Mouse (Mus musculus) Muller cell, postnatal 12 days (primary cell): ENCODE data around the gene Abhd15.

Experiments used
- DNase-seq: peaks from one replicate; pipeline ENCODE4 v3.0.0-alpha.2; 2015; ENCODE audit errors: inconsistent ontology term

The Abhd15 gene

DNA sequence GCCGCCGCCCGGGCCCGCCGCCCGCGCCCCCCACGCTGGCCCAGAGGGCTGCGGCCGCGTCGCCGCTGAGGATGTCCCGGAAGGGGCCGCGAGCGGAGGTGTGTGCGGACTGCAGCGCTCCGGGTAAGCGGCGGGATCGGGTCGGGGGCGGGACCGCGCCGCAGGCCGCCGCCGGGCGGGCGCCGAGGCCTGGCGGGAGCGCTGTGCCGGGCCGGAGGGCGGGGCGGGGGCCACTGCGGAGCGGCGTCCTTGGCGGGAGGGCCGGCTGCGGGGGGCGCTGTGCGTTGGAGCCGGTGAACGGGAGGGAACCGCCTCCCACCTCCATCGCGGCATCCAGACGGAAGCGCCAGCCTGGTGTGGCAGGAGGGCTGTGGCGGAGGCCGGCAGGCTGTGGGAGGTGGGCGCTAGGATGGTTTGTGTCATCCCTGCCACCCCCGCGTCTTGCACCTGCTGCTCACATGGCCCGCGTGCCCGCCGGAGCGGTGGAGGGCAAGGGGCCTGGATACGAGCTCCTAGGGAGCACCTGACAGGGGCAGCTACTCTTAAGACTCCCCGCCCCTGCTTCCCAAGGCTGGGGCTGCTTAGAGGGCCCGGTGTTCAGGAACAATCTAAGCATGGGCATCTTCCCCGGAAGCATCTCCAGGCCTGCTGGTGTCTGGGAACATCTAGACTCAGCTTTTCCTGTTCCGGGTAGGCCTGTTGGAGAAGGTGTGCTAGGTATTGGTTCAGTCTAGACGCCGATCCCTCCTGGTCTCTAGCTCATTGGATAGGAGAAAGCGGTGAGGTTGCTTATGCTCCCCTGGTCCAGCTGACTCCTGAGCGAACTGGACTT lies 21.2 kb upstream of the Abhd15 start, which contains the start of gene Git1:
TSS of gene Git1 (plus strand) at position 51 of the 832 bp plus-strand sequence.
- DNase-seq = peak; percentile 51

GRCm38 (mm10) chr11:77494344-77494676 lies 20.6 kb upstream of the Abhd15 start:
- no peak for DNase-seq

DNA sequence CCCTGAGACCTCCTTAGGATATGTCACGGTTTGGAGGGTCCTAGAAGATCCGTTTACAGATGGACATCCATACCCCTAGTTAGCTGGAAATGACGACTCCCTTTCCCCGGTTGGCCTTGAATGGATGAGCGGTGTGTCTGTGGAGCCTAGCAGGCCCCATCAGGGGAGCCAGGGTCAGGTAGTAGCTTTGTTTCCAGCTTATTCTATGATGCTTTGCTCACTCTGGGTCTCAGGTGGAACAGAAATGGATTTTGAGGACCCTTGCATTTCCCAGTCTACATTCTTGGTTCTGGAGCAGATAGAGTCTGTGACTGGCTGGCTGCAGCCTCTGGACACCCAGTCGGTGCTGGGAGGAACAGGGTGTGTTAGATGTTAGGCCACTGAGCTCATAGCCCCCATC lies 20.1 kb upstream of the Abhd15 start:
- DNase-seq = no peak

DNA sequence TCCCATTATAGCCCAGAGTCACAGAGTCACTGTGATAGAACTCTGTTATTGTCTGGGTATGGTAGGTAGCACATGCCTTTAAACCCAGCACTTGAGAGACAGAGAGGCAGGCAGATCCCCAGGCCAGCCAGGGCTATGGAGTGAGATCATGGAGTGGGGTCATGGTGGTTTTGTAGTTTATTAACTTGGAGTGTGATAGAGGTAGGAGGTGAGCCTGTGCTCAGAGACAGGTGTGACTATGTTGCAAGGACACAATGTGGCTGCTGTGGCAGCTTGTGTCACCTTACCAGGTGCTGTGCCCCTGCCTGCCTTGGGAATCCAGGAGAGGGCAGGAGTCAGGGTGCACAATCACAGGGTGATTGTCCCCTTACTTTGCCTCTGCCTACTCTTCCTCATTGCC lies 19.4 kb upstream of the Abhd15 start:
- DNase-seq = no peak

GRCm38 (mm10) chr11:77497341-77497756 lies 17.6 kb upstream of the Abhd15 start:
- DNase-seq = no peak

GRCm38 (mm10) chr11:77497851-77498250 lies 17.1 kb upstream of the Abhd15 start:
- DNase-seq = peak; percentile 58

DNA sequence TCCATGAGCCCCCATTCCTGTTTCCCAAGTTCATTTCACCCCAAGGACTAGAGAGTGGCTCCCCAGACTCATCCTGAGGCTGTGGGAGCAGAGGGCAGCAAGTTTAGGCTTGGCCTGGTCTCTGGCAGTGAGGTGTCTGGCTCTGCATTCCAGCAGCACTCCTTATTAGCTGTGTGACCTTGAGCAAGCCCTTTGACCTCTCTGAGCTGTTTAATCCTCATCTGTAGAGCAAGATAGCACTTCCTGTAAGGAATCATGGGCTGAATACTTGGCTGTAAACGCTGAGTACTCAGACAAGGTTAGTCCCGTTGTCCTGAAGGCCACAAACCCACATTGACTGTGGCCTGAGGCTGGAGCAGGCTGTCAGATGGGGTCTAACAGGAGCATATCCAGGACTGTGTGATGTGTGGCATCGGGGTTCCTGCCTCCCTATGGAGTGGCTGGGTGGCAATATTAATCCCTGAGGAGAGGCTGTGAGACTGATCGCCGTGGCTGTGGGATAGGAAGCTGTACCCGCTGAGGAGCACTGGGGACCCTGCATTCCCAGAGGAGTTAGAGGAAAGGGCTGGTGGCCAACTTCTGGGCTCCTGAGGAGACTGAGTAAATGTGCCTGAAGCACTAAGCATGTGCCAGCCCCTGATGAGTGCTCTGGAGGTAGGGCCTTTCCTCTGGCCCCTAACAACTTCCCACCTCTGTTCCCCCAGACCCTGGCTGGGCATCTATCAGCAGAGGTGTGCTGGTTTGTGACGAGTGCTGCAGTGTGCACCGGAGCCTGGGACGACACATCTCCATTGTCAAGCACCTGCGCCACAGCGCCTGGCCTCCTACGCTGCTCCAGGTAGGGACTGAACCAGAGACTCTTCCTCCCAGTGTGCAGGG lies 16.4 kb upstream of the Abhd15 start:
- no peak for DNase-seq

DNA sequence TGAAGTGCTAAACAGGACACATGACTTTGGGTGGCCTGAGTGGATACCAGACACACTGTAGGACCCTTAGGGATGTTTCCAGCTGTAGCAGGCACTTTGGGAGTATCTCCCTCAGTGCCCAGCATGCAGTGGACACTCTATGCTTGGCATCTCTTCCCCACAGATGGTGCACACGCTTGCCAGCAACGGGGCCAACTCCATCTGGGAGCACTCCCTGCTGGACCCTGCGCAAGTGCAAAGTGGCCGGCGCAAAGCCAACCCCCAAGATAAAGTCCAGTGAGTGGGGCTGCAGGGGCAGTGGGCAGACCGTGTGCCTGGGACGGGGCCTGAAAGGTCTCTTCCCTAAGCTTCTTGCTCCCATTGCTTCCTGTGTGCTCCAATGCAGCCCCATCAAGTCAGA lies 15.6 kb upstream of the Abhd15 start:
- peak; percentile 31 for DNase-seq

GRCm38 (mm10) chr11:77500361-77501325 lies 14.3 kb upstream of the Abhd15 start:
- no peak for DNase-seq

- peak; percentile 63 for DNase-seq
Observed at GRCm38 (mm10) chr11:77501392-77501791, 13.5 kb upstream of the Abhd15 start.

GRCm38 (mm10) chr11:77501971-77502370 lies 12.9 kb upstream of the Abhd15 start:
- no peak for DNase-seq

DNA sequence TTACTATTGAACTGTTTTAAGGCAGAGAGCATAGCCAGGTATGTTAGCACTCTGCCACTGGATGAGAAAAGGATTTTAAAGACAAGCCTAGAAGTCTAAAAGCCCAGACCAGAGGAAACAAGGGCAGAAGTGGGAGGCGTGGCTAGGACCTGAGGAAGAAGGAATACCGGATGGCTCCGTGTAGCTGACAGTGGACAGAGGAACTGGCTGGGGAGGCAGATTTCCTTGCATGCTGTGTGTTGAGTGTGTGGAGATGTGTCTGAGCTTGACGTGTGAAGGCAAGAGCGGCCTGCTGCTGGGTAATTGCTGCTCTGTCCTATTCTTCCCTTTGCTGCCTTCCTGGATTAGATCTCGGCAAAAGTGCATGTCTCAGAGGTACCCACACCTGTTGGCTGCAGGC lies 12.4 kb upstream of the Abhd15 start:
- DNase-seq = no peak

DNA sequence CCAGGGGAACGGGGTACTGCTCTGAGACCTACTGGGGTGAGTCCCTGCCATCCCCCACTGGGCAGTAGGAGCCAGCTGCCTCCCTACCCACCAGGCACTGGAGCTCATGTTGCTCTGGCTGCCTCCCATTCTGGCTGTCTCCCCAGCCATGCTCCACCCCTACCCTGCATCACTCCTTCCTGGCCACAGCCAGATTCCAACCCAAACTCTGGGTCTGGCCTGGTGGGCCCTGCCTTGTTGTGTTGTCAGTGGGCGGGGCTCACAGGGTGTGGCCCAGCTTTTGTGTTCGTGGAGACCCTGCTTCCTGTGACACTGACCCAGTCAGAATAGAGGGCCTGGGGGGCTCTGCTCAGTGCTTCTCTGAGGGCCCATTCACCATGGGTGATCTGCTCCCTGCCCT lies 11.4 kb upstream of the Abhd15 start:
- peak; percentile 62 for DNase-seq

DNA sequence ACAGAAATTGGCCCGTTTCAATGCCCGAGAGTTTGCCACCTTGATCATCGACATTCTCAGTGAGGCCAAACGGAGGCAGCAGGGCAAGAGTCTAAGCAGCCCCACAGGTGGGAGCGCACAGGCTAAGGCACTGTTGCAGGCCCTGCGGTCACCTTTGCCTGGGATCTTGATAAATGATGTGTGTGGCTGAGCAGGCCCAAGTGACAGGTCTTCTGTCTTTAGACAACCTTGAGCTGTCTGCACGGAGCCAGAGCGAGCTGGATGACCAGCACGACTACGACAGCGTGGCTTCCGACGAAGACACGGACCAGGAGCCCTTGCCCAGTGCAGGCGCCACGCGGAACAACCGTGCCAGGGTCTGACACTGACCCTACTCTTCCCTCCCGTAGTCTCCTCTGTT lies 10.5 kb upstream of the Abhd15 start:
- no peak for DNase-seq

DNA sequence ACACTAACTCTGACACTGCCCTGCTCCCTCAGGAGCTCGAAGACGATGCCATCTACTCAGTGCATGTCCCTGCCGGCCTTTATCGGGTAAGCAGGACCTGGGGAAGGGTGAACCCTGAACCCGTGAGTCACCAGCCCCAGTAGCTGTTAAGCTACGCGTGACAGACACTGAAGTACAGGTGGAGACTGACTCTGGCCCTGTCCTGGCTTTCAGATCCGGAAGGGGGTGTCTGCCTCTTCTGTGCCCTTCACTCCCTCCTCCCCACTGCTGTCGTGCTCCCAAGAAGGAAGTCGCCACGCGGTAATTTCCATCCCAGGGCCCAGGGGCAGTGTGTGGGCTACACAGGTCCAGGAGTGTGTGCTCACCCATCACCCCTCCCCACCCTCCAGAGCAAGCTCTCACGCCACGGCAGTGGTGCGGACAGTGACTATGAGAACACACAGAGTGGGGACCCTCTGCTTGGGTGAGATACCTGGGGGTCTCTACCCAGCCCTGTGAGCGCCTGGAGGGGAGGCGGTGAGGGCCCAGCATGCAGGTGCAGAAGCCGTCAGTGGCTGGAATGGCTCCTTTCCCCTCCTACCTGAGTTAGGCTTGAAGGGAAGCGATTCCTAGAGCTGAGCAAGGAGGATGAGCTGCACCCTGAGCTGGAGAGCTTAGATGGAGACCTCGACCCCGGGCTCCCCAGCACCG lies 9.5 kb upstream of the Abhd15 start:
- DNase-seq = no peak

DNA sequence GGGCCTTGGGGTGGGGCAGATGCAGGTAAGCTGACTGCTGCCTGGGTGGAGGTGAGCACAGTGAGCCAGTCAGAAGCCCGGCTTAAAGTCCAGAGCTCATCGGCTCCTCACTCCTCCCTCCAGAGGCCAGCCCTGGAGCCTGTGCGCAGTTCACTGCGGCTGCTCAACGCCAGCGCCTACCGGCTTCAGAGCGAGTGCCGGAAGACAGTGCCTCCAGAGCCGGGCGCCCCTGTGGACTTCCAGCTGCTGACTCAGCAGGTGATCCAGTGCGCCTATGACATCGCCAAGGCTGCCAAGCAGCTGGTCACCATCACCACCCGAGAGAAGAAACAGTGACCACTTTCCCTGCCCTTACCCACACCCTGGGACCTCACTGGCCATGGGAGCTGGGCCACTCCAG lies 8.6 kb upstream of the Abhd15 start:
- no peak for DNase-seq

GRCm38 (mm10) chr11:77506941-77507340 lies 8.0 kb upstream of the Abhd15 start:
- DNase-seq = no peak

GRCm38 (mm10) chr11:77507426-77507825 lies 7.5 kb upstream of the Abhd15 start:
- no peak for DNase-seq

DNA sequence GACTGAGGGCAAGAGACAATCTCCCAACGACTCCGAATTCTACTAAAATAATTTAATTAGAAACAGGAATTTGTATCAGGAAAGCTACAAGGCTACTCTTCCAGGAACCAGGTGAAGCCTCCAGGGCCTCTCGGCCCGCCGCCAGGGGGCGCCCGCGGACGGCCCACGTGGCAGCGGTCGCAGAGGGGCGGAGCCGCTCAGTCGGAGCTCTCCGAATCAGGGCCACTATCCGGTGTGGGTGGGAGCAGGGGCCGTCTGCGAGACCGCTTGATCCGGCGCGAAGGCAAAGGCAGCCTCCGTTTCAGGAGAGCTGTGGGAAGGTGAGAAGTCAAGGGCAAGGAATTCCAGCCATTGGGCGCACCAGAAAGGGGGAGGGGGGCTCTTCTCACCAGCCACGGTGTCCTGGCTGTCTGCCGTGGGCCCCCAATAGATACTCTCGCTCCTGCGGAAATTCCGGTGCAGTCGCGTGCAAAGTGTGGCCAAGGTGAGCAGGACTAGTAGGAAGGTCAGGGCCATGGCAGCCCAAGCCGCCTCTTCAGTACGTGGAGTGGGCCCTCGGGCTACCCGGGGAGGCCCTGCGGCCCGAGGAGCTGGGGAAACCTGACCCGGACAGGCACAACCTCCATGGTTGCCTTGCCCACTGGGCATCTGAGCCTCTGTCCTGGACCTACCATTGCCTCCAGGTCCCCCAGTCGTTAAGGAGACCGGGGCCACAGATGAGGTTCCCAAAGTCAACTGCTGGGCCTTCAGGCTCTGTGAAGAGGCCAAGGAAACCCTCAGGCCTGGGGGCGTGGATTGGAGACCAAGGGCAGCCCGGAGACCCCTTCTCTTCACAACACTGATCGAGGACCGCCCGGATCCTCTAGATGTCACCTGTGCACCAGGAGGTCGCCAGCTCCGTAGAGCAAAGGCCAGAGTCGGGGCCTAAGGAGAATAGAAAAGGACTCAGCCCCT lies 6.6 kb upstream of the Abhd15 start:
- peak; percentile 82 for DNase-seq

GRCm38 (mm10) chr11:77511336-77511735 lies 3.6 kb upstream of the Abhd15 start:
- no peak for DNase-seq
